Mouse (Mus musculus) adipocyte (in vitro differentiated cells): Measurements from ENCODE around the gene Cryba2.

Source experiments
- DNase-seq: peaks from one replicate; pipeline ENCODE4 v3.0.0-alpha.2; 2016; ENCODE audit warnings: low spot score

Gene Cryba2

GRCm38 (mm10) chr1:74848946-74849345 lies 44.0 kb downstream of the Cryba2 start:
- no peak for DNase-seq

GRCm38 (mm10) chr1:74846341-74846740 lies 46.6 kb downstream of the Cryba2 start:
- no peak for DNase-seq

GRCm38 (mm10) chr1:74843090-74843489 lies 49.9 kb downstream of the Cryba2 start:
- no peak for DNase-seq
